In genomic region chr2:27237342-27237741, GRCm38 (mm10) we compare ENCODE assay signal across 9 mouse cellular contexts. TPM values are rescaled to one million over a fixed set of nuclear protein-coding genes. Genes with fewer than 3 reads are reported as not detected.
DNase-seq lines count a peak whose midpoint lies in the region; ATAC-seq lines count a peak whose summit lies in the region.
"Had no signal": no experiment of that assay in that cellular context is flagged by ENCODE, and none has a peak within 500 bp of the region (broad histone marks: within the 10 kb centered on the region; RNA-seq: fewer than 3 reads in every experiment).

No protein-coding gene starts in this region.

- no peaks in the 10 kb centered on the region for H3K9me3 ChIP-seq in intestine, embryonic 15.5 days
- no peaks in the 10 kb centered on the region for H3K9me3 ChIP-seq in liver, embryonic 16.5 days (replicated peaks; ENCODE audit: control insufficient read depth, low read length)
- H3K9me3 ChIP-seq: heart, embryonic 15.5 days had no signal

- peaks cover 8% of the 10 kb centered on the region; the same call in 1 of the 2 replicates for H3K4me1 ChIP-seq in intestine, embryonic 15.5 days (replicated peaks)
- no peaks in the 10 kb centered on the region for H3K4me1 ChIP-seq in liver, embryonic 16.5 days (ENCODE audit: control insufficient read depth, low read depth, low read length)

- no peaks in the 10 kb centered on the region for H3K36me3 ChIP-seq in intestine, embryonic 15.5 days
- H3K36me3 ChIP-seq in liver, embryonic 16.5 days (ENCODE audit: control insufficient read depth, insufficient read depth) = peaks cover 2% of the 10 kb centered on the region; the same call in 1 of the 2 replicates
- H3K36me3 ChIP-seq: heart, embryonic 15.5 days had no signal

- WGBS in intestine, embryonic 15.5 days = 35% methylated on average over 4 of the region's 4 CpGs
- 20% methylated on average over 4 of the region's 4 CpGs for WGBS in liver, embryonic 16.5 days (ENCODE audit: insufficient replicate concordance)

- no peak overlapping the region for H3K4me2 ChIP-seq in intestine, embryonic 15.5 days (replicated peaks)
- H3K4me2 ChIP-seq in liver, embryonic 16.5 days (ENCODE audit: low read depth, low read length) = no peak overlapping the region
- H3K4me2 ChIP-seq: heart, embryonic 15.5 days had no signal

- ATAC-seq in erythroblast, adult 5-6 weeks (replicated peaks; ENCODE audit: low FRiP score, poor library complexity, severe bottlenecking) = peak; percentile 79
- peak; percentile 65 for ATAC-seq in intestine, embryonic 15.5 days
- ATAC-seq in liver, embryonic 16.5 days (ENCODE audit: low read depth) = peak; percentile 30; the same call in 1 of the 2 replicates
- peak; percentile 40; the same call in 1 of the 2 replicates for ATAC-seq in neutrophil, adult 5-6 weeks (ENCODE audit: extremely low read depth, insufficient number of reproducible peaks, low FRiP score, poor library complexity, severe bottlenecking)

- no peak overlapping the region for H3K9ac ChIP-seq in intestine, embryonic 15.5 days
- H3K9ac ChIP-seq in liver, embryonic 16.5 days (ENCODE audit: low read depth, low read length) = no peak overlapping the region
- H3K9ac ChIP-seq: heart, embryonic 15.5 days had no signal

- no peak overlapping the region for H3K4me3 ChIP-seq in intestine, embryonic 15.5 days (replicated peaks)
- H3K4me3 ChIP-seq in liver, embryonic 16.5 days (ENCODE audit: low read depth, low read length) = no peak overlapping the region
- H3K4me3 ChIP-seq: heart, embryonic 15.5 days had no signal

- no peak overlapping the region for H3K27ac ChIP-seq in intestine, embryonic 15.5 days
- no peak overlapping the region for H3K27ac ChIP-seq in liver, embryonic 16.5 days (ENCODE audit: low read length)
- H3K27ac ChIP-seq: heart, embryonic 15.5 days had no signal

- H3K27me3 ChIP-seq in intestine, embryonic 15.5 days (replicated peaks) = no peaks in the 10 kb centered on the region
- H3K27me3 ChIP-seq in liver, embryonic 16.5 days (ENCODE audit: control insufficient read depth, insufficient read depth, low read depth, low read length) = no peaks in the 10 kb centered on the region
- H3K27me3 ChIP-seq: heart, embryonic 15.5 days had no signal

- DNase-seq in urinary bladder, postnatal 14 days (ENCODE audit: low spot score) = peak; percentile 65
- DNase-seq in urinary bladder, adult 18-20 months (ENCODE audit: low spot score in 2 of 2) = no peak
- peak; percentile 21 for DNase-seq in c-Kit-negative CD71-positive TER-119-positive erythroid progenitor cells, embryonic 14.5 days (ENCODE audit: low read depth, low spot score)
- DNase-seq in urinary bladder, postnatal 36 days (ENCODE audit: low spot score in 2 of 2) = peak; percentile 48 to 55

RNA-seq across cellular contexts. Expression of gene Sardh, which starts 10.8 kb away (rescaled TPM):
- not detected in 2 replicates for total RNA-seq in erythroblast, adult 5-6 weeks (2015; ENCODE audit: low replicate concordance)
- total RNA-seq in erythroblast, adult 5-6 weeks (2017; ENCODE audit: low replicate concordance) = 0.60 TPM in 1 of 2 replicates, not detected in the other
- 9.5 and 9.6 TPM in 2 replicates for polyA plus RNA-seq in intestine, embryonic 15.5 days (2015; fragmentation: Nextera tagmentation; extraction: Ambion mirVana)
- 67.6 and 78.4 TPM in 2 replicates for polyA plus RNA-seq in liver, embryonic 16.5 days (2015; fragmentation: Nextera tagmentation; extraction: Ambion mirVana)
- not detected in 2 replicates for total RNA-seq in neutrophil, adult 5-6 weeks (2017)

Comparison
In these comparisons a context has a peak if more than half of its experiments do, and no peak if none do; other contexts are left out.
1. DNase-seq: peak in urinary bladder, postnatal 14 days (single experiment), c-Kit-negative CD71-positive TER-119-positive erythroid progenitor cells, embryonic 14.5 days (single experiment) and urinary bladder, postnatal 36 days (2 of 2); none in urinary bladder, adult 18-20 months (0 of 2).
2. Peak in every context shown above with its lines, with median percentiles within 50 percentile points of each other: ATAC-seq.